Mouse (Mus musculus): ENCODE data around the gene Adpgk.

GRCm38 (mm10) chr9:59369220-59369619, 77.9 kb downstream of the Adpgk start:
- TF ChIP-seq CTCF (IDR thresholded peaks at IDR 0.05; ENCODE audit: low read depth) (no peak), EP300 (IDR thresholded peaks at IDR 0.05; ENCODE audit: low read depth) (no peak)
